8 mouse cellular contexts compared by ENCODE assay signal in genomic region chr3:138876931-138877361, GRCm38 (mm10).
A peak's percentile ranks its signal among the peaks of the same experiment; 100 is the strongest.
DNase-seq lines count a peak whose midpoint lies in the region; ATAC-seq lines count a peak whose summit lies in the region.
"Had no signal": no experiment of that assay in that cellular context is flagged by ENCODE, and none has a peak within 500 bp of the region (broad histone marks: within the 10 kb centered on the region; RNA-seq: fewer than 3 reads in every experiment).

No protein-coding gene starts in this region.

- no peak for ATAC-seq in hindbrain, embryonic 15.5 days (ENCODE audit: low FRiP score, low read depth)
- no peak for ATAC-seq in erythroid progenitor cell, adult 5-6 weeks (replicated peaks; ENCODE audit: low FRiP score, poor library complexity, severe bottlenecking)
- no peak for ATAC-seq in midbrain, embryonic 11.5 days (ENCODE audit: low FRiP score)
- ATAC-seq in kidney, embryonic 15.5 days (replicated peaks; ENCODE audit: low FRiP score) = no peak

- 75% methylated on average over 14 of the region's 14 CpGs for WGBS in hindbrain, embryonic 15.5 days
- 94% methylated on average over 14 of the region's 14 CpGs for WGBS in midbrain, embryonic 11.5 days
- WGBS in kidney, embryonic 15.5 days = 93% methylated on average over 14 of the region's 14 CpGs

- H3K9ac ChIP-seq in hindbrain, embryonic 15.5 days = no peak overlapping the region
- H3K9ac ChIP-seq in midbrain, embryonic 11.5 days (ENCODE audit: low read length) = no peak overlapping the region
- no peak overlapping the region for H3K9ac ChIP-seq in kidney, embryonic 15.5 days

- no peaks in the 10 kb centered on the region for H3K9me3 ChIP-seq in hindbrain, embryonic 15.5 days
- H3K9me3 ChIP-seq in midbrain, embryonic 11.5 days (ENCODE audit: control insufficient read depth, low read length) = no peaks in the 10 kb centered on the region
- H3K9me3 ChIP-seq in kidney, embryonic 15.5 days (replicated peaks) = no peaks in the 10 kb centered on the region

- H3K4me1 ChIP-seq in hindbrain, embryonic 15.5 days (replicated peaks) = peaks cover 19% of the 10 kb centered on the region
- peaks cover 2% of the 10 kb centered on the region; the same call in 1 of the 2 replicates for H3K4me1 ChIP-seq in midbrain, embryonic 11.5 days (ENCODE audit: control insufficient read depth, insufficient read depth, low read length)
- H3K4me1 ChIP-seq in kidney, embryonic 15.5 days = 0 out of 2 replicates have a peak, but pooled peaks cover 2% of the 10 kb centered on the region

- no peaks in the 10 kb centered on the region for H3K27me3 ChIP-seq in hindbrain, embryonic 15.5 days
- H3K27me3 ChIP-seq in midbrain, embryonic 11.5 days (ENCODE audit: control insufficient read depth, insufficient read depth, low read length) = no peaks in the 10 kb centered on the region
- no peaks in the 10 kb centered on the region for H3K27me3 ChIP-seq in kidney, embryonic 15.5 days

- H3K36me3 ChIP-seq in hindbrain, embryonic 15.5 days = peaks cover 3% of the 10 kb centered on the region; the same call in 1 of the 2 replicates
- H3K36me3 ChIP-seq in midbrain, embryonic 11.5 days (ENCODE audit: control insufficient read depth, insufficient read depth, low read length) = no peaks in the 10 kb centered on the region
- no peaks in the 10 kb centered on the region; the same call in 1 of the 2 replicates for H3K36me3 ChIP-seq in kidney, embryonic 15.5 days

- H3K4me3 ChIP-seq in hindbrain, embryonic 15.5 days = no peak overlapping the region
- no peak overlapping the region for H3K4me3 ChIP-seq in midbrain, embryonic 11.5 days (ENCODE audit: low read depth, low read length)
- no peak overlapping the region for H3K4me3 ChIP-seq in kidney, embryonic 15.5 days (replicated peaks)

- DNase-seq in right cerebral cortex, adult 18-20 months = peak; percentile 64
- DNase-seq in right cerebral cortex, postnatal 14 days = no peak
- DNase-seq in lung, postnatal 25 days (ENCODE audit: low spot score) = peak; percentile 58
- no peak for DNase-seq in midbrain, embryonic 11.5 days (ENCODE audit: low spot score, missing footprints)
- DNase-seq: layer of hippocampus, postnatal 36 days had no signal

- peak overlapping the region; percentile 58 for H3K27ac ChIP-seq in hindbrain, embryonic 15.5 days (replicated peaks)
- H3K27ac ChIP-seq in midbrain, embryonic 11.5 days (ENCODE audit: low read depth, low read length) = no peak overlapping the region
- H3K27ac ChIP-seq in kidney, embryonic 15.5 days = no peak overlapping the region

- no peak overlapping the region for H3K4me2 ChIP-seq in hindbrain, embryonic 15.5 days
- no peak overlapping the region for H3K4me2 ChIP-seq in midbrain, embryonic 11.5 days
- H3K4me2 ChIP-seq in kidney, embryonic 15.5 days = no peak overlapping the region

Comparison
In these comparisons a context has a peak if more than half of its experiments do, and no peak if none do; other contexts are left out.
1. DNase-seq: peak in right cerebral cortex, adult 18-20 months (single experiment) and lung, postnatal 25 days (single experiment); none in right cerebral cortex, postnatal 14 days (single experiment) and midbrain, embryonic 11.5 days (single experiment).